Mouse (Mus musculus) liver, adult 2 months (tissue): ENCODE measurements around the gene Slc39a11. TPM values are rescaled to one million over a fixed set of nuclear protein-coding genes. Genes with fewer than 3 reads are reported as not detected.

Experiments used
- DNase-seq: peaks from one replicate; pipeline ENCODE4 v3.0.0-alpha.2; 2011; ENCODE audit warnings: low read depth, low spot score; ENCODE audit errors: extremely low read depth
- H3K27ac ChIP-seq: fragments of 200-500 bp; replicated peaks from 2 replicates; pipeline ENCODE4 v1.5.1; 2012; ENCODE audit warnings: low read depth, mild to moderate bottlenecking, control low read depth, inconsistent platforms, low read length; ENCODE audit not compliant: insufficient read depth
- H3K27me3 ChIP-seq: fragments of 200-500 bp; 2 replicates; pipeline ENCODE4 v1.6.1; 2012; ENCODE audit warnings: mild to moderate bottlenecking, moderate library complexity, low read length, inconsistent platforms; ENCODE audit not compliant: control insufficient read depth, insufficient read depth
- H3K36me3 ChIP-seq: fragments of 200-500 bp; 2 replicates; pipeline ENCODE4 v1.6.1; 2012; ENCODE audit warnings: low read length, inconsistent platforms; ENCODE audit not compliant: control insufficient read depth, insufficient read depth
- H3K4me1 ChIP-seq: fragments of 200-500 bp; 2 replicates; pipeline ENCODE4 v1.6.1; 2011; ENCODE audit warnings: low read length; ENCODE audit not compliant: control insufficient read depth, insufficient read depth
- H3K4me3 ChIP-seq: fragments of 200-500 bp; 2 replicates; pipeline ENCODE4 v1.5.1; 2011; ENCODE audit warnings: low read depth, mild to moderate bottlenecking, control low read depth, low read length, moderate library complexity; ENCODE audit not compliant: insufficient read depth
- H3K79me2 ChIP-seq: fragments of 200-500 bp; 2 replicates; pipeline ENCODE4 v1.6.1; 2012; ENCODE audit warnings: inconsistent platforms, mild to moderate bottlenecking, low read length, moderate library complexity; ENCODE audit not compliant: control insufficient read depth, insufficient read depth
- H3K9ac ChIP-seq: fragments of 200-500 bp; 2 replicates; pipeline ENCODE4 v1.6.1; 2012; ENCODE audit warnings: low read depth, mild to moderate bottlenecking, control low read depth, inconsistent platforms, low read length
- CTCF ChIP-seq: fragments of 200-500 bp; IDR thresholded peaks from 2 replicates; pipeline ENCODE4 v1.5.1; 2011; ENCODE audit warnings: low read depth, low read length, control low read depth
- POLR2A ChIP-seq: fragments of 200-500 bp; IDR thresholded peaks from 2 replicates; pipeline ENCODE4 v1.6.1; 2011; ENCODE audit warnings: low read length, control low read depth; ENCODE audit not compliant: insufficient read depth; ENCODE audit errors: extremely low read depth
- WGBS: fragments of 180-500 bp; shearing (Covaris S2); methylation state at CpG from one replicate; pipeline ENCODE4 v1.1.7; 2018; 5-methylcytosine and 5-hydroxymethylcytosine counted together
- polyA plus RNA-seq: library from polyadenylated mRNA; depleted of rRNA; stranded (reverse); fragments of >200 nt; gene quantifications from 2 replicates; pipeline ENCODE4 v1.2.3, GENCODE M21; 2012
- total RNA-seq: library from RNA; depleted of rRNA; stranded (reverse); fragments of >200 nt; gene quantifications from 2 replicates; pipeline ENCODE4 v1.2.3, GENCODE M21; 2014

Slc39a11 gene
- total and polyA plus RNA-seq, 2 experiments, result 18.8 to 22.8 TPM

DNA sequence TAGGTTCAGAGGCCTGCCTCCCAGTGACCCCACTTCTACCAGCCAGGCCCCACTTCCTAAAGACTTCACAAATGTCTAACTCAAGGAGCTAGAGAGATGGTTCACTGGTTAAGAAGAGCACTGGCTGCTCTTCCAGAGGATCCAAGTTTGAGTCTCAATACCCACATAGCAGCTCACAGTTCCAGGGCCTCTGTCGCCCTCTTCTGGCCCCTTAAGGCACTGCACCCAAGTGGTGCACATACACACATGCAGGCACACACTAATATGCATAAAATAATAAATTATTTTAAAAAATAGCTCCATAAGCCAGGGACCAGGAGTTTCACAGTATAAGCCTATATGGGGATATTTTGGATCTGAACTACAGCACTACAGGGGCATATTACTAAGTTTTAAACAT lies 252.5 kb downstream of the Slc39a11 start:
- WGBS, result 88% methylated on average over 1 of the region's 1 CpGs
- DNase-seq, result no peak
- H3K9ac ChIP-seq, result no peak overlapping the region
- no peak overlapping the region for H3K27ac ChIP-seq
- H3K27me3 ChIP-seq, result no peaks in the 10 kb centered on the region
- H3K4me1 ChIP-seq, result no peaks in the 10 kb centered on the region
- no peaks in the 10 kb centered on the region for H3K36me3 ChIP-seq
- H3K4me3 ChIP-seq, result no peak overlapping the region
- H3K79me2 ChIP-seq, result no peaks in the 10 kb centered on the region
- TF ChIP-seq CTCF (no peak), POLR2A (no peak)

DNA sequence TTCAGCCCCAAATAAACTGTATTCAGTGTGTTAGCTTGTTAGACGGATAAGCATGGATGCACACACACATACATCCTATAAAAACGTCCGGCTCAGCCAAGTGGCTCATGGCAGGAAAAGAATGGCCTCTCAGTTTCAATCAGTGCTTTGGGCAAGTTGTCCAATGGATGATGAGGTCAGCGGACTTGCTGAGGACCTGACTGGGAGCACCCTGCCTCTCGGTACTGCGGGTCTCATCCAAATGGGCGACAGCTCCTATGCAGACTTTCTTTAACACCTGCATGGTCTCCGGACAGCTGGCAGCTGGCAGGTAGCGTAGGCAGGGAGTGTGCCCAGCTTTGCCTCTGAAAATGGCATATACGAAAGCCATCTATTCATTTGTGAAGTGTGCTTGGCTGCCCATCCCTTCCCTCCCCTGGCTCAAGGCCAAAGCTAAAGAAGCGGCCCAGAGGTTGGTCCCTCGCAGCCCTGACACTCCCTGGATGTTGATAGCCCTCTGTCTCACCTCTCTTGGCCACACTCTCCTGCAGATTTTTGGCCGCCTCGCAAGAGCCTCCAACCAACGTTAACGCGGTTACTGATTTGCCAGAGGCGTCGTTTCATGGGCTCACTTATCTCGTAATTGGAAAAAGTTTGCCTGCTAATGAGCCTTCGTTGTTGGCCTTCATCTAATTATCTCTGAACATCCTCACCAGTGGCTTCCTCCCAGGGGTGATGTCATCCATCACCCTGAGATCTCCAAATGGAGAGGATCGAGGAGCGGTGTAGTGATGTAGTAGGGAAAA lies 256.3 kb downstream of the Slc39a11 start:
- Histone ChIP-seq H3K9ac (no peak overlapping the region), H3K79me2 (no peaks in the 10 kb centered on the region), H3K4me1 (no peaks in the 10 kb centered on the region), H3K4me3 (no peak overlapping the region), H3K36me3 (no peaks in the 10 kb centered on the region), H3K27ac (no peak overlapping the region), H3K27me3 (no peaks in the 10 kb centered on the region)
- DNase-seq, result no peak
- no peak for TF ChIP-seq CTCF
- TF ChIP-seq POLR2A, result no peak
- WGBS, result 86% methylated on average over 23 of the region's 23 CpGs

DNA sequence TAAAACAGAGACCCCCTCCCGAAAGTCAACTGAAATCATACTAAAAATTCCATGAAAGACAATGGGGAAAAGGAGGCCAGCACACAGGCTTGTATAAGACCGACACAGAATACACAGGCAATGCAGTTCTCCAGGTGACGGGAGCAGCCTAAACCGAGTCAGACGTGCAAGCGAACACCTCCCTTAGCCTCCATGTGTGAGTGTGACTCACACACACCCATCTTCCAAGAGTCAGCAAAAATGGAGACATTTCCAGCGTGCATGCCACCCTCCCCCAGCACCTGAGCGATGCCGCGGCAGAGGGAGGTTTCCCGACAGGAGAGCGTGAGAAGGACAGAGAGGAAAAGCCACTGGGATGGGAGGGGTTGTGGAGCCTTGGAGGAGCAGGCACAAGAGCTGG lies 258.2 kb downstream of the Slc39a11 start:
- H3K79me2 ChIP-seq, result no peaks in the 10 kb centered on the region
- no peak overlapping the region for H3K4me3 ChIP-seq
- no peak overlapping the region for H3K9ac ChIP-seq
- no peak overlapping the region for H3K27ac ChIP-seq
- no peaks in the 10 kb centered on the region for H3K4me1 ChIP-seq
- no peak for TF ChIP-seq POLR2A
- no peak for TF ChIP-seq CTCF
- H3K36me3 ChIP-seq, result no peaks in the 10 kb centered on the region
- no peak for DNase-seq
- H3K27me3 ChIP-seq, result no peaks in the 10 kb centered on the region
- 94% methylated on average over 12 of the region's 12 CpGs for WGBS

DNA sequence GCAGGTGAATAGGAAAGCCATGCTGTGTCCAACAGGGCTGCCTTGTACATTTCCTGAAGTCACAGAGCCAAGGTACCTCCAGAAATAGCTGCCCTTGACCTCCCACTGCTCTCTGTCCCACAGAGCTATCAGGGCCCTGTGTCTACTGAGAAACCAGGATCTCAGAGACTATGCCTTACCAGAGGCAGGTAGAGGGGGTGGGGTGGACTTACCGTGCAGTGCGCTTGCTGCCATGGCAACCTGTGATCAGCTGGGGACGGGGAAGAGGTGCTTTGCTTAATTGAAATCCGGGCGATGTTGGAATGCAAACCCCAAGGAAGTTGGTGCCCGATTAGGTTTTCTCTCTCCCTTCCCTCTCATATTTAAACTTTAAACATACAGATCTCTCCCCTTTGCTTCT lies 260.2 kb downstream of the Slc39a11 start:
- H3K36me3 ChIP-seq, result no peaks in the 10 kb centered on the region
- H3K27me3 ChIP-seq, result no peaks in the 10 kb centered on the region
- H3K4me1 ChIP-seq, result no peaks in the 10 kb centered on the region
- WGBS, result 68% methylated on average over 6 of the region's 6 CpGs
- no peaks in the 10 kb centered on the region for H3K79me2 ChIP-seq
- H3K4me3 ChIP-seq, result no peak overlapping the region
- TF ChIP-seq POLR2A (no peak), CTCF (no peak)
- no peak overlapping the region for H3K9ac ChIP-seq
- H3K27ac ChIP-seq, result no peak overlapping the region
- DNase-seq, result no peak

DNA sequence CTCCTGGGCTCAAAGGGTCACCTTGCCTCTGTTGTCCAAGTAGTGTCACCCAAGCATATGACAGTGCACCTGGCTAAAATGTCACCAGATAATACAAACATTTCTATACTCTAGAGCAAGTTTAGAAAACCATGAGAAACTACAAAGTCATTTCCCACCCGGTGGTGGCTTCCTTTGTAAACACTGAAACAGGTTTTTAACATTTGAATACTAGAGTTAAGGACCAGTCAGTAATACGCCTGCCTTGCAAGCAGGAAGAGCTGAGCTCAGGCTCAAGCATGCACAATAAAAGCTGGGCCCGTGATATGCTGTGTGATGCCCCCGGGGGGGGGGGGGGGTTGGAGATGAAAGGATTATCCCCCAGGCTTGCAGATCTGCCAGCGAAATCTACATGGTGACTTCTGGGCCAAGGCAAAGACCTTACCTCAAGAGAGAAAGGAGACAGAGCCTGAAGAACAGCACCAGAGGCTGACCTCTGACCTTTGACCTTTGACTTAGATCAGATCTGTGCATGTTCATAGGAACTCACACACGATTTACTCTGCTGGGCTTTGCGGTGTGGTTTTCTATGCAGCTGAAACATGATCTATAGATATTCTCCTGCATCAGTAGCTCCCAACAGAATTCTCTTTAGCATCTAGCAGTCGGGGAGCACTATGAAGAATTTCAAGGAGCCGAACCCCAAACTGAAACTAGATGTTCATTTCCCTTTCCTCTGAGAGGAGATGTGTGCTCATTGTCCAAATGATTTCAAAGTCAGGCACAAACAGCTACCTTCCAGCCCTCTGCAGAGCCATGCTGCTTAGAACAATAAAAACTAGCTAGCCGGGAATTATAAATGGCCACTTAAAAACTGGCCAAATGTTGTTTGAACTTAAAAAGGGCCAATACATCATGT lies 267.0 kb downstream of the Slc39a11 start:
- Histone ChIP-seq H3K4me1 (peaks cover 4% of the 10 kb centered on the region; the same call in 1 of the 2 replicates), H3K27ac (no peak overlapping the region), H3K27me3 (no peaks in the 10 kb centered on the region), H3K9ac (no peak overlapping the region), H3K36me3 (no peaks in the 10 kb centered on the region), H3K79me2 (no peaks in the 10 kb centered on the region), H3K4me3 (no peak overlapping the region)
- peak; percentile 37 for DNase-seq
- 64% methylated on average over 10 of the region's 10 CpGs for WGBS
- TF ChIP-seq POLR2A (no peak), CTCF (no peak)

DNA sequence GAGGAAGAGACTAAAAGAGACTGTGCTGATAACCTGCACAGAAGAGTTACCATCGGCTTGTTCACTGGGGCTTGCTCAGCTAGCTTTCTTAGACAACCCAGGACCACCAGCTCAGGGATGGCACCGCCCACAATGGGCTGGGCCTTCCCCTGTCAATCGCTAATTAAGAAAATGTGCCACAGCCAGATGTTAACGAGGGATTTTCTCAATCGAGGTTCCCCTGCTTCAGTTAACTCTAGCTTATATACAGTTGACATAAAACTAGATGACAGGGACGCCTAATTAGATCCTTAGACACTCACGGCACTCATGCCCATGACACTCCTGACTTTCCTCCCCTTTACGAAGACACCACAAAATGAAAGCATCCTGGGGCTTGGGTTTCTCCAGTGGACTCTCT lies 268.3 kb downstream of the Slc39a11 start:
- H3K36me3 ChIP-seq, result no peaks in the 10 kb centered on the region
- H3K27me3 ChIP-seq, result no peaks in the 10 kb centered on the region
- WGBS, result 91% methylated on average over 8 of the region's 8 CpGs
- no peak for DNase-seq
- H3K4me1 ChIP-seq, result peaks cover 4% of the 10 kb centered on the region; the same call in 1 of the 2 replicates
- no peak overlapping the region for H3K4me3 ChIP-seq
- TF ChIP-seq POLR2A (no peak), CTCF (no peak)
- no peaks in the 10 kb centered on the region for H3K79me2 ChIP-seq
- no peak overlapping the region for H3K27ac ChIP-seq
- H3K9ac ChIP-seq, result no peak overlapping the region
